Mouse (Mus musculus) hindbrain, embryonic 14.5 days (tissue): Measurements from ENCODE around the gene Eif2b5. TPM values are rescaled to one million over a fixed set of nuclear protein-coding genes. Genes with fewer than 3 reads are reported as not detected.
"Not testable (repeated sequence)": the region's sequence is repeated elsewhere in the genome, so short reads cannot be mapped to it uniquely, and the experiment has no call there.

ENCODE experiments used
- ATAC-seq: fragments of 200-750 bp; cut with Nextera tagmentation; 2 replicates; pipeline ENCODE4 v1.8.0; 2017; ENCODE audit warnings: moderate number of reproducible peaks, mild to moderate bottlenecking, moderate TSS enrichment, moderate library complexity; ENCODE audit not compliant: low FRiP score
- DNase-seq: peaks from one replicate; pipeline ENCODE4 v3.0.0-alpha.2; 2015; ENCODE audit warnings: low spot score
- H3K27ac ChIP-seq: fragments of 300-500 bp; sonication (generic); 2 replicates; pipeline ENCODE4 v1.5.1; 2014; ENCODE audit warnings: mild to moderate bottlenecking, moderate library complexity
- H3K27me3 ChIP-seq: fragments of 300-500 bp; sonication (generic); 2 replicates; pipeline ENCODE4 v1.6.1; 2014; ENCODE audit warnings: mild to moderate bottlenecking, low read length, mixed read lengths; ENCODE audit not compliant: control insufficient read depth, insufficient read depth
- H3K36me3 ChIP-seq: fragments of 300-500 bp; sonication (generic); replicated peaks from 2 replicates; pipeline ENCODE4 v1.6.1; 2014; ENCODE audit not compliant: control insufficient read depth, insufficient read depth
- H3K4me1 ChIP-seq: fragments of 300-500 bp; sonication (generic); replicated peaks from 2 replicates; pipeline ENCODE4 v1.6.1; 2014; ENCODE audit warnings: antibody characterized with exemption, low read length, mixed read lengths; ENCODE audit not compliant: control insufficient read depth, insufficient read depth
- H3K4me2 ChIP-seq: fragments of 300-500 bp; sonication (generic); replicated peaks from 2 replicates; pipeline ENCODE4 v1.6.1; 2014; ENCODE audit warnings: mild to moderate bottlenecking, moderate library complexity
- H3K4me3 ChIP-seq: fragments of 300-500 bp; sonication (generic); replicated peaks from 2 replicates; pipeline ENCODE4 v1.5.1; 2014; ENCODE audit warnings: mild to moderate bottlenecking, low read length
- H3K9ac ChIP-seq: fragments of 300-500 bp; sonication (generic); 2 replicates; pipeline ENCODE4 v1.6.1; 2014
- H3K9me3 ChIP-seq: fragments of 300-500 bp; sonication (generic); 2 replicates; pipeline ENCODE4 v1.6.1; 2016; ENCODE audit warnings: low read length; ENCODE audit not compliant: control insufficient read depth
- WGBS: fragments of 180-500 bp; shearing (Covaris S2); extraction: QIAGEN DNeasy Blood & Tissue Kit; methylation state at CpG from one replicate; pipeline ENCODE4 v1.1.7; 2014; 5-methylcytosine and 5-hydroxymethylcytosine counted together
- polyA plus RNA-seq: library from polyadenylated mRNA; unstranded; fragments of >200 nt; fragmentation: Nextera tagmentation; extraction: Ambion mirVana; gene quantifications from 2 replicates; pipeline ENCODE4 v1.2.1, GENCODE M21; 2014

Gene Eif2b5
- polyA plus RNA-seq, 1 experiment from 2014 or later = 88.0 TPM

DNA sequence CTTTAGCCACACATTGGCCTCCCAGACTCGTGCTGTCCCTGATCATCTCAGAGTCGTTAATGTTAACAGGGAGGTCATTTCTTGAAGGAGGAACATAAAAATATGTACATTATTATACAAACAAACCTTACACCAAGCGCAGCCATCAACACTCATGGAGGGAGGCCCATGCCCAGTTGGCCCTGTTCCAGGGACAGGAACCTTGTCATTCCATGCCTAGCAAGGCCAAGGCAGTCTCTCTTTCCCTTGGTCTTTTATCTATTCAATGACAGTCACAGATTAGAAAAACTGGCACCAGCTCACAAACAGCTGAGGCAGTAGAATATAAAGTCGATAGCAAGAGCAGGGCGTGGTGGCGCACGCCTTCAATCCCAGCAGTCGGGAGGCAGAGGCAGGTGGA, 24.4 kb upstream of the Eif2b5 start:
- DNase-seq = no peak
- ATAC-seq = no peak
- Histone ChIP-seq H3K4me3 (no peak overlapping the region), H3K4me2 (no peak overlapping the region), H3K36me3 (no peaks in the 10 kb centered on the region), H3K9me3 (no peaks in the 10 kb centered on the region), H3K27ac (no peak overlapping the region), H3K4me1 (no peaks in the 10 kb centered on the region), H3K9ac (no peak overlapping the region), H3K27me3 (no peaks in the 10 kb centered on the region)
- WGBS = 93% methylated on average over 8 of the region's 8 CpGs

GRCm38 (mm10) chr16:20474786-20475185, 23.8 kb upstream of the Eif2b5 start:
- Histone ChIP-seq H3K4me1 (no peaks in the 10 kb centered on the region), H3K4me3 (no peak overlapping the region), H3K36me3 (no peaks in the 10 kb centered on the region), H3K9me3 (no peaks in the 10 kb centered on the region), H3K27me3 (no peaks in the 10 kb centered on the region), H3K9ac (no peak overlapping the region), H3K27ac (no peak overlapping the region), H3K4me2 (no peak overlapping the region)
- ATAC-seq (no peak), DNase-seq (no peak)
- 90% methylated on average over 6 of the region's 6 CpGs for WGBS

- Histone ChIP-seq H3K4me2 (no peak overlapping the region), H3K27ac (no peak overlapping the region), H3K27me3 (no peaks in the 10 kb centered on the region), H3K9ac (no peak overlapping the region), H3K4me1 (no peaks in the 10 kb centered on the region), H3K36me3 (no peaks in the 10 kb centered on the region), H3K4me3 (no peak overlapping the region), H3K9me3 (no peaks in the 10 kb centered on the region)
- ATAC-seq (no peak), DNase-seq (no peak)
- 94% methylated on average over 1 of the region's 1 CpGs for WGBS
Measured at GRCm38 (mm10) chr16:20475335-20475734, 23.3 kb upstream of the Eif2b5 start.

- Histone ChIP-seq H3K36me3 (no peaks in the 10 kb centered on the region), H3K4me3 (no peak overlapping the region)
- 53% methylated on average over 1 of the region's 1 CpGs for WGBS
Measured at GRCm38 (mm10) chr16:20476857-20477256, 21.8 kb upstream of the Eif2b5 start.

GRCm38 (mm10) chr16:20477270-20477669, 21.3 kb upstream of the Eif2b5 start:
- Histone ChIP-seq H3K27me3 (no peaks in the 10 kb centered on the region), H3K36me3 (no peaks in the 10 kb centered on the region), H3K27ac (no peak overlapping the region), H3K4me1 (no peaks in the 10 kb centered on the region), H3K4me2 (no peak overlapping the region), H3K9me3 (no peaks in the 10 kb centered on the region), H3K4me3 (no peak overlapping the region), H3K9ac (no peak overlapping the region)
- no peak for DNase-seq
- no peak for ATAC-seq
- 77% methylated on average over 3 of the region's 3 CpGs for WGBS

More at GRCm38 (mm10) chr16:20476857-20477256, 21.8 kb upstream of the Eif2b5 start:
- no peak overlapping the region for H3K4me2 ChIP-seq
- H3K9ac ChIP-seq = no peak overlapping the region
- H3K27ac ChIP-seq = no peak overlapping the region
- ATAC-seq = no peak
- H3K27me3 ChIP-seq = no peaks in the 10 kb centered on the region
- H3K9me3 ChIP-seq = no peaks in the 10 kb centered on the region
- H3K4me1 ChIP-seq = no peaks in the 10 kb centered on the region
- DNase-seq = no peak

- no peaks in the 10 kb centered on the region for H3K36me3 ChIP-seq
- H3K27me3 ChIP-seq = no peaks in the 10 kb centered on the region
- H3K9ac ChIP-seq = no peak overlapping the region
- WGBS = 75% methylated on average over 2 of the region's 2 CpGs
- H3K4me1 ChIP-seq = no peaks in the 10 kb centered on the region
- no peak overlapping the region for H3K4me3 ChIP-seq
- no peak overlapping the region for H3K27ac ChIP-seq
- no peak overlapping the region for H3K4me2 ChIP-seq
- DNase-seq = no peak
- no peaks in the 10 kb centered on the region for H3K9me3 ChIP-seq
- no peak for ATAC-seq
Measured at GRCm38 (mm10) chr16:20478504-20478903, 20.1 kb upstream of the Eif2b5 start.

- H3K4me1 ChIP-seq, DNase-seq, H3K4me3 ChIP-seq, H3K27ac ChIP-seq, H3K36me3 ChIP-seq, ATAC-seq, H3K27me3 ChIP-seq, H3K4me2 ChIP-seq, H3K9me3 ChIP-seq, H3K9ac ChIP-seq: not testable (repeated sequence)
- WGBS = 93% methylated on average over 12 of the region's 12 CpGs
Measured at GRCm38 (mm10) chr16:20479026-20479760, 19.4 kb upstream of the Eif2b5 start.

DNA sequence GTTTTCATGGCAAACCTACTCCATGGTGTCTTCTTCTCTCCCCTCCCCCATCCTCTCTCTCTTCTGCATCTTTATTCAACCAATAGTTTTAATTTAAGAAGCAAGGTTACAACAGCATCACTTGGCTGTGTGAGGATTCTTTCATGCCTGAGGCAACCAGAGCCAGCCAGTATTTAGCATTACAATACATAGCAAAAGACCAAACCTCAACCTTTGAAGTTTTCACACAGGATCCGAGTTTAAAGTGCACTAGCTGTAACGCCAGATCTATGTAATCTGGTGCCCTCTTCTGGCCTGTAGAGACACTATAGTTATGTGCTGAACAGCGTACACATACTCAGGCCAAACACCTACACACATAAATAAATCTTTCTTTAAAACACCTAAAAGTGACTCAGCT, 18.5 kb upstream of the Eif2b5 start:
- Histone ChIP-seq H3K9ac (no peak overlapping the region), H3K4me2 (no peak overlapping the region), H3K27ac (no peak overlapping the region), H3K27me3 (no peaks in the 10 kb centered on the region), H3K9me3 (no peaks in the 10 kb centered on the region), H3K4me3 (no peak overlapping the region), H3K36me3 (no peaks in the 10 kb centered on the region), H3K4me1 (no peaks in the 10 kb centered on the region)
- ATAC-seq = no peak
- 32% methylated on average over 3 of the region's 3 CpGs for WGBS
- DNase-seq = peak; percentile 29

- ATAC-seq (no peak), DNase-seq (no peak)
- no peak overlapping the region for H3K27ac ChIP-seq
- no peaks in the 10 kb centered on the region for H3K36me3 ChIP-seq
- no peak overlapping the region for H3K4me3 ChIP-seq
- WGBS = 74% methylated on average over 2 of the region's 2 CpGs
- no peaks in the 10 kb centered on the region for H3K27me3 ChIP-seq
- H3K9me3 ChIP-seq = no peaks in the 10 kb centered on the region
- H3K4me1 ChIP-seq = no peaks in the 10 kb centered on the region
- H3K9ac ChIP-seq = no peak overlapping the region
- H3K4me2 ChIP-seq = no peak overlapping the region
Measured at GRCm38 (mm10) chr16:20481746-20482145, 16.9 kb upstream of the Eif2b5 start.

DNA sequence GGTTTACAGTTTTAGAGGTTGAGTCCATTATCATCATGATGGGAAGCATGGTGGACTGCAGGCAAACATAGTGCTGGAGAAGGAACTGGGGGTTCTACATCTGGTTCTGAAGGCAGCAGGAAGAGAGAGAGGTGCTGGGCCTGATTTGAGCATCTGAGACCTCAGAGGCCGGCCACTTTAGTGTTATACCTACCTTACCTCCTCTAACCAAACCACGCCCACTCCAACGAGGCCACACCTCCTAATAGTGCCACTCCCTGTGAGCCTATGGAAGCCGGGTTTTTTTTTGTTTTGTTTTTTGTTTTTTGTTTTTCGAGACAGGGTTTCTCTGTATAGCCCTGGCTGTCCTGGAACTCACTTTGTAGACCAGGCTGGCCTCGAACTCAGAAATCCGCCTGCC, 14.9 kb upstream of the Eif2b5 start:
- ATAC-seq, H3K4me3 ChIP-seq, H3K4me2 ChIP-seq, H3K4me1 ChIP-seq, H3K36me3 ChIP-seq, H3K9ac ChIP-seq, H3K27ac ChIP-seq, H3K9me3 ChIP-seq, DNase-seq, H3K27me3 ChIP-seq: not testable (repeated sequence)
- 92% methylated on average over 6 of the region's 7 CpGs for WGBS
